Mouse (Mus musculus): ENCODE data around the gene Tpcn1. TPM values are rescaled to one million over a fixed set of nuclear protein-coding genes. Genes with fewer than 3 reads are reported as not detected.

The Tpcn1 gene
- polyA plus RNA-seq, 1 experiment from 2014 or later = 14.8 TPM

GRCm38 (mm10) chr5:120517552-120517951, 70.9 kb downstream of the Tpcn1 start:
- 39% methylated on average over 9 of the region's 9 CpGs for WGBS
- no peak for ATAC-seq (ENCODE audit: low read depth)
- no peak overlapping the region for H3K4me3 ChIP-seq (ENCODE audit: low read depth, low read length)
- H3K27me3 ChIP-seq (ENCODE audit: control insufficient read depth, insufficient read depth, low read length) = no peaks in the 10 kb centered on the region
- no peaks in the 10 kb centered on the region for H3K9me3 ChIP-seq (ENCODE audit: control insufficient read depth, low read length)
- H3K36me3 ChIP-seq (ENCODE audit: control insufficient read depth, insufficient read depth, low read length) = no peaks in the 10 kb centered on the region
- H3K9ac ChIP-seq (replicated peaks; ENCODE audit: low read depth, low read length) = no peak overlapping the region
- no peak overlapping the region for H3K4me2 ChIP-seq (ENCODE audit: low read depth, low read length)
- H3K27ac ChIP-seq (ENCODE audit: low read depth, low read length) = no peak overlapping the region
- H3K4me1 ChIP-seq (ENCODE audit: control insufficient read depth, insufficient read depth, low read length) = no peaks in the 10 kb centered on the region

- Histone ChIP-seq H3K27me3 (ENCODE audit: control insufficient read depth, insufficient read depth, low read length) (no peaks in the 10 kb centered on the region), H3K4me2 (ENCODE audit: low read depth, low read length) (no peak overlapping the region), H3K4me1 (ENCODE audit: control insufficient read depth, insufficient read depth, low read length) (no peaks in the 10 kb centered on the region), H3K9me3 (ENCODE audit: control insufficient read depth, low read length) (no peaks in the 10 kb centered on the region), H3K4me3 (ENCODE audit: low read depth, low read length) (no peak overlapping the region), H3K9ac (replicated peaks; ENCODE audit: low read depth, low read length) (no peak overlapping the region), H3K36me3 (ENCODE audit: control insufficient read depth, insufficient read depth, low read length) (no peaks in the 10 kb centered on the region), H3K27ac (ENCODE audit: low read depth, low read length) (no peak overlapping the region)
- 63% methylated on average over 15 of the region's 15 CpGs for WGBS
- ATAC-seq (ENCODE audit: low read depth) = no peak
Observed at GRCm38 (mm10) chr5:120516221-120516984, 72.1 kb downstream of the Tpcn1 start.

- Histone ChIP-seq H3K9me3 (ENCODE audit: control insufficient read depth, low read length) (no peaks in the 10 kb centered on the region), H3K4me2 (ENCODE audit: low read depth, low read length) (no peak overlapping the region), H3K9ac (replicated peaks; ENCODE audit: low read depth, low read length) (no peak overlapping the region), H3K27me3 (ENCODE audit: control insufficient read depth, insufficient read depth, low read length) (no peaks in the 10 kb centered on the region), H3K4me1 (ENCODE audit: control insufficient read depth, insufficient read depth, low read length) (0 out of 2 replicates have a peak, but pooled peaks cover 4% of the 10 kb centered on the region), H3K27ac (ENCODE audit: low read depth, low read length) (no peak overlapping the region), H3K36me3 (ENCODE audit: control insufficient read depth, insufficient read depth, low read length) (no peaks in the 10 kb centered on the region), H3K4me3 (ENCODE audit: low read depth, low read length) (no peak overlapping the region)
- ATAC-seq (ENCODE audit: low read depth) = no peak
- 81% methylated on average over 7 of the region's 7 CpGs for WGBS
Observed at GRCm38 (mm10) chr5:120515451-120515850, 73.0 kb downstream of the Tpcn1 start.

GRCm38 (mm10) chr5:120514754-120515153, 73.7 kb downstream of the Tpcn1 start:
- WGBS = 13% methylated on average over 4 of the region's 4 CpGs
- Histone ChIP-seq H3K4me2 (ENCODE audit: low read depth, low read length) (no peak overlapping the region), H3K9ac (replicated peaks; ENCODE audit: low read depth, low read length) (no peak overlapping the region), H3K27me3 (ENCODE audit: control insufficient read depth, insufficient read depth, low read length) (no peaks in the 10 kb centered on the region), H3K36me3 (ENCODE audit: control insufficient read depth, insufficient read depth, low read length) (no peaks in the 10 kb centered on the region), H3K4me1 (ENCODE audit: control insufficient read depth, insufficient read depth, low read length) (0 out of 2 replicates have a peak, but pooled peaks cover 4% of the 10 kb centered on the region), H3K9me3 (ENCODE audit: control insufficient read depth, low read length) (no peaks in the 10 kb centered on the region), H3K27ac (ENCODE audit: low read depth, low read length) (no peak overlapping the region), H3K4me3 (ENCODE audit: low read depth, low read length) (no peak overlapping the region)
- no peak for ATAC-seq (ENCODE audit: low read depth)

- no peak overlapping the region for H3K4me3 ChIP-seq (ENCODE audit: low read depth, low read length)
- no peak overlapping the region for H3K9ac ChIP-seq (replicated peaks; ENCODE audit: low read depth, low read length)
- H3K36me3 ChIP-seq (ENCODE audit: control insufficient read depth, insufficient read depth, low read length) = no peaks in the 10 kb centered on the region
- ATAC-seq (ENCODE audit: low read depth) = no peak
- no peaks in the 10 kb centered on the region for H3K27me3 ChIP-seq (ENCODE audit: control insufficient read depth, insufficient read depth, low read length)
- H3K9me3 ChIP-seq (ENCODE audit: control insufficient read depth, low read length) = no peaks in the 10 kb centered on the region
- H3K27ac ChIP-seq (ENCODE audit: low read depth, low read length) = no peak overlapping the region
- no peak overlapping the region for H3K4me2 ChIP-seq (ENCODE audit: low read depth, low read length)
- WGBS = 75% methylated on average over 9 of the region's 9 CpGs
- 0 out of 2 replicates have a peak, but pooled peaks cover 4% of the 10 kb centered on the region for H3K4me1 ChIP-seq (ENCODE audit: control insufficient read depth, insufficient read depth, low read length)
Observed at GRCm38 (mm10) chr5:120514031-120514677, 74.3 kb downstream of the Tpcn1 start.

GRCm38 (mm10) chr5:120512911-120513555, 75.4 kb downstream of the Tpcn1 start:
- Histone ChIP-seq H3K9me3 (ENCODE audit: control insufficient read depth, low read length) (no peaks in the 10 kb centered on the region), H3K27ac (ENCODE audit: low read depth, low read length) (no peak overlapping the region), H3K36me3 (ENCODE audit: control insufficient read depth, insufficient read depth, low read length) (no peaks in the 10 kb centered on the region), H3K27me3 (ENCODE audit: control insufficient read depth, insufficient read depth, low read length) (no peaks in the 10 kb centered on the region), H3K9ac (replicated peaks; ENCODE audit: low read depth, low read length) (no peak overlapping the region), H3K4me2 (ENCODE audit: low read depth, low read length) (no peak overlapping the region), H3K4me3 (ENCODE audit: low read depth, low read length) (no peak overlapping the region), H3K4me1 (ENCODE audit: control insufficient read depth, insufficient read depth, low read length) (0 out of 2 replicates have a peak, but pooled peaks cover 4% of the 10 kb centered on the region)
- WGBS = 39% methylated on average over 15 of the region's 15 CpGs
- ATAC-seq (ENCODE audit: low read depth) = no peak

GRCm38 (mm10) chr5:120511643-120512220, 76.7 kb downstream of the Tpcn1 start:
- WGBS = 36% methylated on average over 12 of the region's 14 CpGs
- no peak for ATAC-seq (ENCODE audit: low read depth)
- Histone ChIP-seq H3K27me3 (ENCODE audit: control insufficient read depth, insufficient read depth, low read length) (no peaks in the 10 kb centered on the region), H3K36me3 (ENCODE audit: control insufficient read depth, insufficient read depth, low read length) (no peaks in the 10 kb centered on the region), H3K4me3 (ENCODE audit: low read depth, low read length) (peak overlapping the region; percentile 34), H3K27ac (ENCODE audit: low read depth, low read length) (no peak overlapping the region), H3K4me2 (ENCODE audit: low read depth, low read length) (peak overlapping the region; percentile 62), H3K9ac (replicated peaks; ENCODE audit: low read depth, low read length) (0 out of 2 replicates have a peak overlapping the region, but pooled peaks have one; percentile 4), H3K9me3 (ENCODE audit: control insufficient read depth, low read length) (no peaks in the 10 kb centered on the region), H3K4me1 (ENCODE audit: control insufficient read depth, insufficient read depth, low read length) (0 out of 2 replicates have a peak, but pooled peaks cover 4% of the 10 kb centered on the region)

GRCm38 (mm10) chr5:120510982-120511642, 77.4 kb downstream of the Tpcn1 start, which contains the start of gene Slc8b1:
Gene Slc8b1, plus strand, starts transcription at chr5:120511168.
- ATAC-seq (ENCODE audit: low read depth) = peak; percentile 74
- Histone ChIP-seq H3K27me3 (ENCODE audit: control insufficient read depth, insufficient read depth, low read length) (no peaks in the 10 kb centered on the region), H3K4me1 (ENCODE audit: control insufficient read depth, insufficient read depth, low read length) (0 out of 2 replicates have a peak, but pooled peaks cover 4% of the 10 kb centered on the region), H3K4me3 (ENCODE audit: low read depth, low read length) (peak within 1 kb of the TSS; percentile 34), H3K4me2 (ENCODE audit: low read depth, low read length) (peak within 1 kb of the TSS; percentile 62), H3K9me3 (ENCODE audit: control insufficient read depth, low read length) (no peaks in the 10 kb centered on the region), H3K27ac (ENCODE audit: low read depth, low read length) (no peak within 1 kb of the TSS), H3K9ac (replicated peaks; ENCODE audit: low read depth, low read length) (0 out of 2 replicates have a peak within 1 kb of the TSS, but pooled peaks have one; percentile 4), H3K36me3 (ENCODE audit: control insufficient read depth, insufficient read depth, low read length) (no peaks in the 10 kb centered on the region)
- WGBS = under 1% methylated on average over 36 of the region's 36 CpGs

Data from neural tube, embryonic 14.5 days (tissue).